Mouse (Mus musculus) Muller cell, postnatal 12 days (primary cell): ENCODE data around the gene Oas1d.

Experiments used
- DNase-seq: peaks from one replicate; pipeline ENCODE4 v3.0.0-alpha.2; 2015; ENCODE audit errors: inconsistent ontology term

Gene Oas1d

DNA sequence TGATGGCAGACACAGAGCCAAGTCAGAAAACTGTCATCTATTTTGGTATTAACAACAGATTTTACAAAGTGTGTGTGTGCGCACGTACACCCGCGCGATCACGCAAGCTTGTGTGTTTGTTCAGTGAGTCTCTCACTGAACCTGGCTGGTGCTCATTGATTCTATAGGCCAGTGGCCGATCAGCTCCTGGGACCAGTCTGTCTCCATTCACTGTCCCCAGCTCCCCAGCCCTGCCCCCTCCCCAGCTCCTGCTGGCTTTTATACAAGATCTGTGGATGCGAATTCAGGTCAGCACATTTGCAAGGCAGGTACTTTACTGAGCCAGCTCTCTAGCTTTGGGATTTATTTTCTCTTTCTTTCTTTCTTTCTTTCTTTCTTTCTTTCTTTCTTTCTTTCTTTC is 54.5 kb downstream of the Oas1d start:
- DNase-seq, result no peak

GRCm38 (mm10) chr5:120969703-120970102 is 55.4 kb downstream of the Oas1d start:
- DNase-seq, result no peak
